In the genomic region with DNA sequence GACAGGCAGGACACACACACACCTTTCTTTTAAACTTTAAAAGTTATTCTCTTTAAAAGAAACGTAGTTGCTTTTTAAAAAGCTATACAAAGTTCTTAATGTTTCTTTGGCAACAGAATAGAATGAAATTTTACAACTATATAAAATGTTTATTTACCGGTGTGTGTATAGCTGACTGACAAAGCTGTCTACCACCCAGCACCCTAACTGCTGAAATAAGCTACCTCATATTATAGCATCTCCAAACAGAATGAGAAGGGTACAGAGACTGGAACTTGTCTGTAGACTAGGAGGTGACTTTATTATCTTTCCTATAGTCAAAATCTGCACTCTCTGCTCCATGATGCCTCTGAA, we compare ENCODE assay signal across 8 mouse cellular contexts. TPM values are rescaled to one million over a fixed set of nuclear protein-coding genes. Genes with fewer than 3 reads are reported as not detected.
DNase-seq lines count a peak whose midpoint lies in the region; ATAC-seq and TF ChIP-seq lines count a peak whose summit lies in the region.

No protein-coding gene starts in this region.

- peak overlapping the region; percentile 54 for H3K4me2 ChIP-seq in limb, embryonic 14.5 days (replicated peaks; ENCODE audit: low read depth, low read length, severe bottlenecking)
- H3K4me2 ChIP-seq in stomach, embryonic 15.5 days: peak overlapping the region; percentile 68

- intact Hi-C loops in heart, postnatal 10 days (cut with DNase I): loop anchor here (10.0 kb wide), 1 partner anchor 268 kb away; no protein-coding TSS in a partner anchor
- intact Hi-C loops in gastrocnemius, postnatal 14 days (cut with DNase I; ENCODE audit: low total_unique reads): no loop called here

- peaks cover 13% of the 10 kb centered on the region; the same call in 1 of the 2 replicates for H3K4me1 ChIP-seq in heart, embryonic 10.5 days
- H3K4me1 ChIP-seq in spleen, adult 2 months (ENCODE audit: control insufficient read depth, insufficient read depth, insufficient read length): peaks cover 10% of the 10 kb centered on the region; the same call in 1 of the 2 replicates
- peaks cover 14% of the 10 kb centered on the region for H3K4me1 ChIP-seq in limb, embryonic 14.5 days (ENCODE audit: control insufficient read depth, insufficient read depth, low read length)
- 0 out of 2 replicates have a peak, but pooled peaks cover 4% of the 10 kb centered on the region for H3K4me1 ChIP-seq in stomach, embryonic 15.5 days

- peak overlapping the region; percentile 56 for H3K4me3 ChIP-seq in heart, embryonic 10.5 days
- H3K4me3 ChIP-seq in spleen, adult 2 months (ENCODE audit: extremely low read depth, insufficient read depth, insufficient read length): no peak overlapping the region
- H3K4me3 ChIP-seq in limb, embryonic 14.5 days (replicated peaks; ENCODE audit: low read length): no peak overlapping the region
- H3K4me3 ChIP-seq in stomach, embryonic 15.5 days (replicated peaks): peak overlapping the region; percentile 43; the same call in 1 of the 2 replicates

- no peaks in the 10 kb centered on the region for H3K9me3 ChIP-seq in heart, embryonic 10.5 days
- H3K9me3 ChIP-seq in limb, embryonic 14.5 days (ENCODE audit: control insufficient read depth, low read length): no peaks in the 10 kb centered on the region
- H3K9me3 ChIP-seq in stomach, embryonic 15.5 days: no peaks in the 10 kb centered on the region

- DNase-seq in heart, embryonic 10.5 days (ENCODE audit: low spot score): no peak
- DNase-seq in heart, postnatal 10 days: no peak
- no peak for DNase-seq in spleen, adult 2 months (ENCODE audit: low read depth in 1 of 2, low spot score in 2 of 2)
- DNase-seq in spleen, postnatal 36 days (ENCODE audit: low spot score in 2 of 2): no peak
- DNase-seq in limb, embryonic 14.5 days (ENCODE audit: low spot score): no peak
- no peak for DNase-seq in gastrocnemius, postnatal 14 days
- no peak for DNase-seq in layer of hippocampus, postnatal 10 days (ENCODE audit: low spot score in 2 of 2)

- H3K9ac ChIP-seq in limb, embryonic 14.5 days (ENCODE audit: low read depth, low read length, severe bottlenecking): no peak overlapping the region
- no peak overlapping the region for H3K9ac ChIP-seq in stomach, embryonic 15.5 days

- no peak for TF ChIP-seq POLR2A in spleen, adult 2 months (IDR thresholded peaks at IDR 0.05; ENCODE audit: low read depth, low read length)
- TF ChIP-seq POLR2A in limb, embryonic 14.5 days (IDR thresholded peaks at IDR 0.05; ENCODE audit: borderline replicate concordance, extremely low read depth, insufficient read depth, insufficient read length): no peak

- H3K36me3 ChIP-seq in heart, embryonic 10.5 days: no peaks in the 10 kb centered on the region
- H3K36me3 ChIP-seq in spleen, adult 2 months (ENCODE audit: control insufficient read depth, insufficient read depth, low read length): no peaks in the 10 kb centered on the region
- H3K36me3 ChIP-seq in limb, embryonic 14.5 days (ENCODE audit: control insufficient read depth, insufficient read depth, low read length): no peaks in the 10 kb centered on the region
- H3K36me3 ChIP-seq in stomach, embryonic 15.5 days: no peaks in the 10 kb centered on the region

- no peaks in the 10 kb centered on the region for H3K27me3 ChIP-seq in heart, embryonic 10.5 days (ENCODE audit: insufficient read depth, poor library complexity, severe bottlenecking)
- H3K27me3 ChIP-seq in spleen, adult 2 months (ENCODE audit: control insufficient read depth, insufficient read depth, low read length): no peaks in the 10 kb centered on the region
- no peaks in the 10 kb centered on the region for H3K27me3 ChIP-seq in limb, embryonic 14.5 days (ENCODE audit: control insufficient read depth, insufficient read depth, low read length)
- H3K27me3 ChIP-seq in stomach, embryonic 15.5 days (replicated peaks): no peaks in the 10 kb centered on the region

- TF ChIP-seq CTCF in spleen, adult 2 months (IDR thresholded peaks at IDR 0.05; ENCODE audit: extremely low read depth, insufficient read depth, insufficient read length, insufficient replicate concordance): no peak

- 67% methylated on average over 2 of the region's 2 CpGs for WGBS in heart, embryonic 10.5 days
- 20% methylated on average over 2 of the region's 2 CpGs for WGBS in spleen, adult 2 months
- 35% methylated on average over 2 of the region's 2 CpGs for WGBS in limb, embryonic 14.5 days
- 56% methylated on average over 2 of the region's 2 CpGs for WGBS in stomach, embryonic 15.5 days

- peak overlapping the region; percentile 83; the same call in 1 of the 2 replicates for H3K27ac ChIP-seq in heart, embryonic 10.5 days
- peak overlapping the region; percentile 100 for H3K27ac ChIP-seq in spleen, adult 2 months (ENCODE audit: insufficient read depth, low read length)
- 0 out of 2 replicates have a peak overlapping the region, but pooled peaks have one; percentile 74 for H3K27ac ChIP-seq in limb, embryonic 14.5 days (replicated peaks; ENCODE audit: low read depth, low read length)
- peak overlapping the region; percentile 91; the same call in 1 of the 2 replicates for H3K27ac ChIP-seq in stomach, embryonic 15.5 days

- ATAC-seq in limb, embryonic 14.5 days (ENCODE audit: low FRiP score, low read depth): no peak
- no peak for ATAC-seq in stomach, embryonic 15.5 days (ENCODE audit: insufficient read depth, low FRiP score, low read depth)

RNA-seq across cellular contexts. Expression of a gene that starts 47.0 kb away (rescaled TPM):
- polyA plus RNA-seq in heart, embryonic 10.5 days (2016; fragmentation: Nextera tagmentation; extraction: Ambion mirVana): 63.2 and 69.0 TPM in 2 replicates
- total RNA-seq in heart, postnatal 10 days (2021): 10 to 100 TPM; 57.9 to 66.5 TPM
- polyA plus RNA-seq in spleen, adult 2 months (2012; rRNA removed): 23.3 and 25.3 TPM in 2 replicates
- 37.3 and 39.0 TPM in 2 replicates for polyA plus RNA-seq in limb, embryonic 14.5 days (2012; rRNA removed)
- 87.2 and 97.4 TPM in 2 replicates for polyA plus RNA-seq in limb, embryonic 14.5 days (2014; fragmentation: Nextera tagmentation; extraction: Ambion mirVana)
- polyA plus RNA-seq in stomach, embryonic 15.5 days (2015; fragmentation: Nextera tagmentation; extraction: Ambion mirVana): 95.2 and 99.7 TPM in 2 replicates
- total RNA-seq in gastrocnemius, postnatal 14 days (2021): 10 to 100 TPM; 25.2 to 27.1 TPM
- 100 to 1,000 TPM; 114 to 131 TPM for total RNA-seq in layer of hippocampus, postnatal 10 days (2021)

Comparison
In these comparisons a context has a peak if more than half of its experiments do, and no peak if none do; other contexts are left out.
1. H3K4me3 ChIP-seq: peak in heart, embryonic 10.5 days (single experiment) and stomach, embryonic 15.5 days (single experiment); none in spleen, adult 2 months (single experiment) and limb, embryonic 14.5 days (single experiment).
2. Peak in every context shown above with its lines, with median percentiles within 50 percentile points of each other: H3K27ac ChIP-seq.